Mouse (Mus musculus): Measurements from ENCODE around the gene Fkbp1a. TPM values are rescaled to one million over a fixed set of nuclear protein-coding genes. Genes with fewer than 3 reads are reported as not detected.

The Fkbp1a gene
- polyA plus RNA-seq, 1 experiment from 2014 or later, result 586 TPM

- Histone ChIP-seq H3K27me3 (replicated peaks) (no peaks in the 10 kb centered on the region), H3K4me3 (replicated peaks) (no peak overlapping the region), H3K4me1 (0 out of 2 replicates have a peak, but pooled peaks cover 6% of the 10 kb centered on the region), H3K9ac (no peak overlapping the region), H3K36me3 (no peaks in the 10 kb centered on the region), H3K4me2 (no peak overlapping the region), H3K27ac (no peak overlapping the region), H3K9me3 (no peaks in the 10 kb centered on the region)
- ATAC-seq (ENCODE audit: insufficient read depth, low FRiP score, low read depth), result no peak
Measured at GRCm38 (mm10) chr2:151529169-151529568, 13.1 kb upstream of the Fkbp1a start.

DNA sequence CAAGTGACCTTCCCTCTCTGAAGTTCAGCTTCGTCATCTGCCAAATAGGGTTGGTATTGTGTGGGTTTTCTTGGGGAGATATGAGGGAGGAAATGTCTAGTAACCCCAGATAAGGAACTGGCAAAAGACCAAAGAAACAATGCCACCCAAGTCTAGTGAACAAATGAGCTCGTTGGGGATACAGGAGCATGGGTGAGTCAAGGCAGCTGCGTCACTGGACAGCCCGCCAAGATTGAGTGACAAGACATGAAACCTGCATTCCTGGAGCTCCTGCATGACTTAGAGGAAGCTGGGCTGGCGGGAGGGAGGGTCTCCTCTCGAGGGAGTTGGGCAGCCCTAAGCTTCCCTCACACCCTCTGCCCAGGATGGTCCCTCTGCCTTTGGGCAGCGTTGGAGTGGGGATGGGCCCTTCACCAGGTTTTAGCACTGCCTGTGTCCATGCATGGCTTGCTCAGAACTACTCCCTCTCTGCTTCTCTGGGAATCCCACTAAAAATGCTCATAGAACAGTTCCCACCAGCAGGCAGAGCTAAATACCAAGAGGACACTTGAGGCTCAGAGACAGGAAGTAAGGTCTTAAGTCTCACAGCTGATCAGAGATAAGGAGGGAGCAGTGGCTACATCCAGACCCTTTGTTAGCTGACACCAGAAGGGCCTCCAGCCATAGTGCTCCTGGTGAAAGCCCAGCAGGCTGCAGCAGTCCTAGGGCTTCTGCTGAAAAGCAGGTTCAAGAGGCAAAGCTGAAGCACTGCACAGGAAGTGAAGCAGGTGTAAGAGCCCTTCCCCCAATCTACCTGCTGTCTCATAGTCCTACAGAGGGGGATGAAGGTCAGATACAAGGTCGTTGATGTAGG is 11.7 kb upstream of the Fkbp1a start:
- Histone ChIP-seq H3K9me3 (no peaks in the 10 kb centered on the region), H3K4me1 (0 out of 2 replicates have a peak, but pooled peaks cover 6% of the 10 kb centered on the region), H3K27me3 (replicated peaks) (no peaks in the 10 kb centered on the region), H3K9ac (no peak overlapping the region), H3K4me2 (no peak overlapping the region), H3K36me3 (no peaks in the 10 kb centered on the region), H3K4me3 (replicated peaks) (no peak overlapping the region), H3K27ac (no peak overlapping the region)
- 40% methylated on average over 8 of the region's 8 CpGs for WGBS
- no peak for ATAC-seq (ENCODE audit: insufficient read depth, low FRiP score, low read depth)

GRCm38 (mm10) chr2:151533632-151534031 is 8.7 kb upstream of the Fkbp1a start:
- 79% methylated on average over 4 of the region's 6 CpGs for WGBS
- Histone ChIP-seq H3K9ac (no peak overlapping the region), H3K27ac (no peak overlapping the region), H3K4me1 (peaks cover 12% of the 10 kb centered on the region; the same call in 1 of the 2 replicates), H3K27me3 (replicated peaks) (no peaks in the 10 kb centered on the region), H3K4me3 (replicated peaks) (no peak overlapping the region), H3K36me3 (no peaks in the 10 kb centered on the region), H3K4me2 (no peak overlapping the region), H3K9me3 (no peaks in the 10 kb centered on the region)
- no peak for ATAC-seq (ENCODE audit: insufficient read depth, low FRiP score, low read depth)

GRCm38 (mm10) chr2:151535961-151536617 is 6.2 kb upstream of the Fkbp1a start:
- Histone ChIP-seq H3K4me1 (peaks cover 5% of the 10 kb centered on the region; the same call in 1 of the 2 replicates), H3K36me3 (no peaks in the 10 kb centered on the region), H3K27me3 (replicated peaks) (no peaks in the 10 kb centered on the region), H3K9ac (no peak overlapping the region), H3K4me2 (peak overlapping the region; percentile 16), H3K9me3 (no peaks in the 10 kb centered on the region), H3K4me3 (replicated peaks) (no peak overlapping the region), H3K27ac (peak overlapping the region; percentile 81)
- peak; percentile 67; the same call in 1 of the 2 replicates for ATAC-seq (ENCODE audit: insufficient read depth, low FRiP score, low read depth)
- 33% methylated on average over 1 of the region's 1 CpGs for WGBS

DNA sequence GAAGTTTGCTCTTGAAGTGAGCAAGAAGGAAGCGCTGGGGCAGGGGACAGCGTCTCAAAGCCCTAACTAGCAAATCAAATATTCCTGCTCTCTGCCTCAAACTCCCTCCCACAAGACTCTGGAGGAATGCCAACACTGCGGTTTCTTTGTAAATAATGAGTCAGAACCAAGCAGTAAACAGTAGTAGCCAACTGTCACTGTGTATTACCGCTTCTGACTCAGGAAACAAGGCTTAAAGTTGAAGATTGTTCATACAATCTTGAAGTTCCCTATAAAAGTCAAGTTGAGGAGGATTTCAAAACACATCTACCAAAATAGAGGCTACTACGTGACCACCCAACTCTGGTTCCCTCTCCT is 5.7 kb upstream of the Fkbp1a start:
- Histone ChIP-seq H3K4me2 (peak overlapping the region; percentile 16), H3K4me3 (replicated peaks) (no peak overlapping the region), H3K4me1 (peaks cover 9% of the 10 kb centered on the region; the same call in 1 of the 2 replicates), H3K9ac (no peak overlapping the region), H3K36me3 (no peaks in the 10 kb centered on the region), H3K27ac (peak overlapping the region; percentile 81), H3K9me3 (no peaks in the 10 kb centered on the region), H3K27me3 (replicated peaks) (no peaks in the 10 kb centered on the region)
- 30% methylated on average over 5 of the region's 5 CpGs for WGBS
- peak; percentile 48; the same call in 1 of the 2 replicates for ATAC-seq (ENCODE audit: insufficient read depth, low FRiP score, low read depth)

GRCm38 (mm10) chr2:151538646-151539045 is 3.6 kb upstream of the Fkbp1a start:
- no peak for ATAC-seq (ENCODE audit: insufficient read depth, low FRiP score, low read depth)
- 57% methylated on average over 4 of the region's 4 CpGs for WGBS
- no peak overlapping the region for H3K4me3 ChIP-seq (replicated peaks)
- H3K9ac ChIP-seq, result no peak overlapping the region
- H3K27ac ChIP-seq, result no peak overlapping the region
- no peaks in the 10 kb centered on the region for H3K9me3 ChIP-seq
- peaks cover 11% of the 10 kb centered on the region; the same call in 1 of the 2 replicates for H3K4me1 ChIP-seq
- H3K27me3 ChIP-seq (replicated peaks), result no peaks in the 10 kb centered on the region
- no peak overlapping the region for H3K4me2 ChIP-seq
- no peaks in the 10 kb centered on the region for H3K36me3 ChIP-seq

DNA sequence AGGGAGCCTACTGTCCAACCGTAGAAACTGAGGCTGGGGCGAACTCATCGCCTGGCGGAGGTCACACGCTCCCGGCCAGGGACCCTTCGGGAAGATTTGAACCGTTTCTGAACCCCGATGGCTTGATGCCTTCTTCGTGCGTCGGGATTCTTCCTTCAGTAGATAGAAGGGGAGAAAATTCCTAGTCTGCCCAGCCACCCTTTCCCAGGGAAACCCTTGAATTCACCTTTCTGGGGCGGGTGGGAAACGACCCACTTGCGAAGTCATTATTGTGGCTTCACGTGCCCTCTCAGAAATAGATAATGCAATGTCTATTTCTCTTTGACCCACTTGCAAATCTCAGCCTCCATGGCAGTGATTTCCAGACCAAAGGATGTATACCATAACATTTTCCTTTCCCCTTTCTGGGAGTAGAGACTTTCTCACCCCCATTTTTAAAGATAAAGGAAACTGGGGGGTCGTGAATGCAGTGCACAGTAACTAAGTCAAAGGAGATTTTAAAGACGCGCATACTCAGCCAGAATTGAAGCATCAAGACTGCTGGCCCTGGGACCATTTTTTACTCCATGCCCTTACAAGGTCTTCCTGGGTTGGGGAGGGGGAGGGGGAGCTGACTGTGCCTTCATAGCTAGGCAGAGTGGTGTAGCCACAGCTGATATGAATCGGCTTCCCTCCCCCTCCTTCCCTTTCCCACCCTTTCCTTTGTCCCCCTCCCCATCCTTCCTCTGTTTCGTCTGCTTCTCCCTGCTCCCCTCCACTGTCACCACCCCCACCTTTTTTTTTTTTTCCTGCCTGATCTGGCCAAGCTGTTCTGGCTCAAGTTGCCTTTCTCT is 996 bp downstream of the Fkbp1a start:
- peak overlapping the region; percentile 89 for H3K9ac ChIP-seq
- H3K36me3 ChIP-seq, result peaks cover 15% of the 10 kb centered on the region; the same call in 1 of the 2 replicates
- peaks cover 24% of the 10 kb centered on the region for H3K4me1 ChIP-seq
- no peaks in the 10 kb centered on the region for H3K27me3 ChIP-seq (replicated peaks)
- H3K9me3 ChIP-seq, result no peaks in the 10 kb centered on the region
- under 1% methylated on average over 21 of the region's 21 CpGs for WGBS
- peak overlapping the region; percentile 65 for H3K4me2 ChIP-seq
- peak overlapping the region; percentile 95 for H3K27ac ChIP-seq
- peak overlapping the region; percentile 75 for H3K4me3 ChIP-seq (replicated peaks)
- ATAC-seq (ENCODE audit: insufficient read depth, low FRiP score, low read depth), result 0 out of 2 replicates have a peak, but pooled peaks have one; percentile 12

DNA sequence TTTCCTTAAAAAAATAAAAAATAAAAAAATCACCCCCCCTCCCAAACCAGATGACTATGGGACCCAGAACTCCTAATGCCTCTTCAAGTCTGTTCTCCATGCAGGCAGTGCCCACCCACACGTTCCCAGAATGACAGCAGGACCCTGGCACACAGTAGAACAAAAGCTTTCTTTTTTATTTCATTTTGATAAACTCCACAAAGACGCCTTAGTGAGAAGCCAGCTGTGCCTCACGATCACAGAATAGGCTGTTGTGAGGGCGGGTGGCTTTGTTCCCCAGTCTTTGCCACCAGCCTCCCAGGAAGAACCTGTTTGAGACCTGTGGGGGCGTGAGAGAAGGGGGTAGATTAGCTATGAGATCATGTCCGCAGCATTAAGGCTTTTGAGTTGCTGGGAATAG is 2.4 kb downstream of the Fkbp1a start:
- Histone ChIP-seq H3K4me3 (replicated peaks) (peak overlapping the region; percentile 8; the same call in 1 of the 2 replicates), H3K9ac (no peak overlapping the region)
- 59% methylated on average over 6 of the region's 6 CpGs for WGBS

GRCm38 (mm10) chr2:151546571-151546970 is 4.3 kb downstream of the Fkbp1a start:
- no peak overlapping the region for H3K9ac ChIP-seq
- H3K36me3 ChIP-seq, result peaks cover 15% of the 10 kb centered on the region; the same call in 1 of the 2 replicates
- WGBS, result 84% methylated on average over 4 of the region's 4 CpGs
- peaks cover 21% of the 10 kb centered on the region for H3K4me1 ChIP-seq
- no peak for ATAC-seq (ENCODE audit: insufficient read depth, low FRiP score, low read depth)
- H3K27me3 ChIP-seq (replicated peaks), result no peaks in the 10 kb centered on the region
- no peaks in the 10 kb centered on the region for H3K9me3 ChIP-seq
- no peak overlapping the region for H3K27ac ChIP-seq
- H3K4me3 ChIP-seq (replicated peaks), result no peak overlapping the region
- no peak overlapping the region for H3K4me2 ChIP-seq

More for the DNA sequence above, 2.4 kb downstream of the Fkbp1a start:
- no peak for ATAC-seq (ENCODE audit: insufficient read depth, low FRiP score, low read depth)
- H3K36me3 ChIP-seq, result peaks cover 15% of the 10 kb centered on the region; the same call in 1 of the 2 replicates
- no peaks in the 10 kb centered on the region for H3K27me3 ChIP-seq (replicated peaks)
- H3K9me3 ChIP-seq, result no peaks in the 10 kb centered on the region
- peaks cover 24% of the 10 kb centered on the region for H3K4me1 ChIP-seq
- H3K4me2 ChIP-seq, result peak overlapping the region; percentile 65
- H3K27ac ChIP-seq, result no peak overlapping the region

- H3K27me3 ChIP-seq (replicated peaks), result no peaks in the 10 kb centered on the region
- H3K9me3 ChIP-seq, result no peaks in the 10 kb centered on the region
- H3K27ac ChIP-seq, result no peak overlapping the region
- no peak overlapping the region for H3K9ac ChIP-seq
- H3K4me1 ChIP-seq, result peaks cover 10% of the 10 kb centered on the region
- H3K4me2 ChIP-seq, result no peak overlapping the region
- H3K4me3 ChIP-seq (replicated peaks), result no peak overlapping the region
- peaks cover 25% of the 10 kb centered on the region; the same call in 1 of the 2 replicates for H3K36me3 ChIP-seq
- 79% methylated on average over 3 of the region's 3 CpGs for WGBS
- no peak for ATAC-seq (ENCODE audit: insufficient read depth, low FRiP score, low read depth)
Measured at GRCm38 (mm10) chr2:151549615-151550121, 7.4 kb downstream of the Fkbp1a start.

Measured in stomach, embryonic 15.5 days (tissue).